Mouse (Mus musculus) neural tube, embryonic 14.5 days (tissue): ENCODE measurements around the gene Wnt2. TPM values are rescaled to one million over a fixed set of nuclear protein-coding genes. Genes with fewer than 3 reads are reported as not detected.

Experiments
- ATAC-seq: fragments of 200-750 bp; cut with Nextera tagmentation; 2 replicates; pipeline ENCODE4 v1.8.0; 2017; ENCODE audit warnings: low read depth, mild to moderate bottlenecking, moderate TSS enrichment, moderate library complexity
- H3K27ac ChIP-seq: fragments of 300-500 bp; sonication (generic); 2 replicates; pipeline ENCODE4 v1.5.1; 2014; ENCODE audit warnings: low read depth, mild to moderate bottlenecking, control low read depth, low read length, moderate library complexity, mixed read lengths
- H3K27me3 ChIP-seq: fragments of 300-500 bp; sonication (generic); 2 replicates; pipeline ENCODE4 v1.6.1; 2014; ENCODE audit warnings: low read length; ENCODE audit not compliant: control insufficient read depth, insufficient read depth
- H3K36me3 ChIP-seq: fragments of 300-500 bp; sonication (generic); 2 replicates; pipeline ENCODE4 v1.6.1; 2014; ENCODE audit warnings: low read length, mixed read lengths; ENCODE audit not compliant: control insufficient read depth, insufficient read depth
- H3K4me1 ChIP-seq: fragments of 300-500 bp; sonication (generic); 2 replicates; pipeline ENCODE4 v1.6.1; 2014; ENCODE audit warnings: low read length; ENCODE audit not compliant: control insufficient read depth, insufficient read depth
- H3K4me2 ChIP-seq: fragments of 300-500 bp; sonication (generic); 2 replicates; pipeline ENCODE4 v1.6.1; 2014; ENCODE audit warnings: mild to moderate bottlenecking, low read depth, low read length, control low read depth
- H3K4me3 ChIP-seq: fragments of 300-500 bp; sonication (generic); 2 replicates; pipeline ENCODE4 v1.5.1; 2014; ENCODE audit warnings: low read depth, low read length, control low read depth, mixed read lengths
- H3K9ac ChIP-seq: fragments of 300-500 bp; sonication (generic); replicated peaks from 2 replicates; pipeline ENCODE4 v1.6.1; 2014; ENCODE audit warnings: low read depth, mild to moderate bottlenecking, control low read depth, low read length, mixed read lengths
- H3K9me3 ChIP-seq: fragments of 300-500 bp; sonication (generic); 2 replicates; pipeline ENCODE4 v1.6.1; 2016; ENCODE audit warnings: low read length; ENCODE audit not compliant: control insufficient read depth
- WGBS: fragments of 180-500 bp; shearing (Covaris S2); extraction: QIAGEN DNeasy Blood & Tissue Kit; methylation state at CpG from one replicate; pipeline ENCODE4 v1.1.7; 2014; 5-methylcytosine and 5-hydroxymethylcytosine counted together
- polyA plus RNA-seq: library from polyadenylated mRNA; unstranded; fragments of >200 nt; fragmentation: Nextera tagmentation; extraction: Ambion mirVana; gene quantifications from 2 replicates; pipeline ENCODE4 v1.2.1, GENCODE M21; 2014

The Wnt2 gene
- polyA plus RNA-seq, 1 experiment from 2014 or later = 0.60 TPM

DNA sequence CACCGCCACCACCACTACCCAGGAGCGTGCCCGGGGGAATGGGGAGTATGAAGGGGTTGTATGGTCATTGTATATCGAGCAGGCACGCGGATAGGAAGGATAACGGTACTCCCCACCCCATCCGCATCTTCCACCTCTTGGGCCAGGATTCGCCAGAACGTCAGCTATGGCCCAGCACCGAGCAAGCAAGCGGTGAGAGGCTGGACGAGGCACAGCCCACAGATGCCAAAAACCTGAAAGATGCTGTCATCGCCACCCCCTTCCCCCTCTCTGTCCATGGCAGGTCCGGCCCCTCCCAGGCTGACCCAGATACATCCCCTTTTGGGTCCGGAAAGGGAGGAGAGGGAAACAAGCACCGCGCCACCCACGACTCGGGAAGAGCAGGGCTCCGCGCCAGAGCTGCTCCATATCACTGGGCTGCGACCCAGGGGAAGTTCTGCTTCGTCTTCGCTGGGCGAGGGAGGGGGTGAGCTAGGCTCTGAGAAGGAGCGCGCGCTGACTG, 1.2 kb upstream of the Wnt2 start:
- peak overlapping the region; percentile 47 for H3K4me3 ChIP-seq
- H3K27me3 ChIP-seq = peaks cover 34% of the 10 kb centered on the region
- peak; percentile 65 for ATAC-seq
- peaks cover 18% of the 10 kb centered on the region; the same call in 1 of the 2 replicates for H3K4me1 ChIP-seq
- under 1% methylated on average over 29 of the region's 29 CpGs for WGBS
- H3K36me3 ChIP-seq = no peaks in the 10 kb centered on the region
- H3K4me2 ChIP-seq = peak overlapping the region; percentile 82
- peak overlapping the region; percentile 25; the same call in 1 of the 2 replicates for H3K9ac ChIP-seq
- H3K9me3 ChIP-seq = no peaks in the 10 kb centered on the region
- no peak overlapping the region for H3K27ac ChIP-seq

DNA sequence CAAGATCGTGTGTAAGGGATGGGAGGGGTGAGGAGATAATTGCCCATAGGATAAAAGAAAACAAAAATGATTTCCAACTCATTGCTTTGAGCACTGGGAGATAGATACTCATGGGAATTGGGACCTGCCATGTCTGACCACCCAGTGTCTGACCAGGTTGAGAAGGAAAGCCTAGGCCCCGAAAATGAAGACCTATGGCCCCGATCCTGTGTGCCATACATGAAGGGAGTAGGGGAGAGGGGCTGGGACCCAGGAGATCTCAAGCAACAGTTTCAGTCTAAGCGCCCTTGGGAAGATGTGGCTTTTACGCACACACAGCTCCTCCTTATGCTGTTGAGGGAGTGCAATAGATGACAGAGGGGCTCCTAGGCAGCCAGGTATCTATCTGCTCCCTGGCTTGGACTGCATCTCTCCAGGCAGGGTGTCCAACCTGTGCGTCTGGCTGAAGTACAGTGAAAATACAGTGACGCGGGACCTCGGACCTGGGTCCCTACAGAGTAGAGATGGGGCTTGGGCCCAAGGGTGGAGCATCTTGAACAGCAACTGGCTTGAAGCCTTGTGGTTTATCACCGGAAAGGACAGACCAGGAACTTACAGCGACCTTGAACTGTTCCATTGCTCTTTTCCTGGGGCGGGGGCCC, 603 bp upstream of the Wnt2 start:
- Histone ChIP-seq H3K9ac (peak overlapping the region; percentile 25; the same call in 1 of the 2 replicates), H3K4me1 (peaks cover 18% of the 10 kb centered on the region; the same call in 1 of the 2 replicates), H3K36me3 (no peaks in the 10 kb centered on the region), H3K4me2 (peak overlapping the region; percentile 82), H3K4me3 (peak overlapping the region; percentile 47), H3K9me3 (no peaks in the 10 kb centered on the region), H3K27ac (no peak overlapping the region), H3K27me3 (peaks cover 34% of the 10 kb centered on the region)
- 6% methylated on average over 12 of the region's 12 CpGs for WGBS
- peak; percentile 35 for ATAC-seq

DNA sequence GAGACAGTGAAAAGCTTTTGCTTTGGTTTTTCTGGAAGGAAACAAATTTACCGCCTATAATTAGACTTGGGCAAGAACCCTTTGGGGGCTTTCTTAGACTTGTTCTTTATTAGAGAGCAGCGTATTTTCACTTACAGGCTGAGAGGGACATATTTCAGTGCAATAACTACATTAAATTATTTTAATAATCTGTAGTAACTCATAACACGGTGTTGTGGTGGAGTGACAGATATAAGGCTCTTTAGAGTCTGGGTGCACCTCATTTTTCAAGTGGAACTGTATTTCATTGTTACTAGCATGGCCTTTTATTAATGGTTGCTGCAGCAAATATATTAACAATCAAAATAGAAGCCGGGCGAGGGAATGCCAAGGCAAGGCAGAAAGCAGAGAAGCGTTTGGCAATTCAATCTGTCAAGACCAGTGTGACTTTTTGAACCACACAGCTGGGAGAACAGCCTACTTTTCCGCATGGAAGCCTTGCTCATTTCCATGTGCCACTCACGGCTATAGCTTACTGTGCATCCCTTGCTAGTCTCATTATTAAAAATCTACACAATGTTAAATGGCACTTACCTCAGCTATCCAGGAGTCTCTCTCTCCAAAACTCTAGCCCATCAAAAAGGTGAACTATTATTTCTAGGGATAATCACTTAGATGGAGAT, 6.1 kb downstream of the Wnt2 start:
- WGBS = 66% methylated on average over 8 of the region's 8 CpGs
- Histone ChIP-seq H3K4me3 (no peak overlapping the region), H3K9ac (no peak overlapping the region), H3K4me1 (no peaks in the 10 kb centered on the region), H3K27ac (no peak overlapping the region), H3K36me3 (no peaks in the 10 kb centered on the region), H3K27me3 (0 out of 2 replicates have a peak, but pooled peaks cover 2% of the 10 kb centered on the region), H3K9me3 (no peaks in the 10 kb centered on the region), H3K4me2 (no peak overlapping the region)
- peak; percentile 63; the same call in 1 of the 2 replicates for ATAC-seq

DNA sequence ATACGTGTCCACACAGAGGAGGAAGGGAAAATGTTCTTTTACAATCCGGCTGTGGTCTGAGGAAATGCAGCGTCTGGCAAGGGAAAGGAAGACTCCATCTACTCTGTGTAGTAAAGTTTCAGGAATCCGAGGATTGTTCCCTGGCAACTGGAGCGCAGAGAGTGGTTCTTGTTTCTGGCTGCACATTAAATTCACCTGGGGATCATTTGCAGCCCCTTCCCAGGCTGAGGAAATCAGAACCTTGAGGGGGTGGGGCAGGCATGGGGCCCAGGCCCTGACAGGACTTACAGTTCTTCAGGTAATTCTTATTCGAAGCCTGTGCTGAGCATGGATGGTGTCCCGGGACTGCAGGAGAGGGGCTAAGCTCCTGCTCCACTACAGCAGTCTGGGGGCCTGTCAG, 17.0 kb downstream of the Wnt2 start:
- Histone ChIP-seq H3K4me1 (no peaks in the 10 kb centered on the region), H3K9me3 (no peaks in the 10 kb centered on the region), H3K36me3 (no peaks in the 10 kb centered on the region), H3K9ac (no peak overlapping the region), H3K4me2 (no peak overlapping the region), H3K27me3 (no peaks in the 10 kb centered on the region), H3K4me3 (no peak overlapping the region), H3K27ac (no peak overlapping the region)
- 81% methylated on average over 7 of the region's 7 CpGs for WGBS
- no peak for ATAC-seq

DNA sequence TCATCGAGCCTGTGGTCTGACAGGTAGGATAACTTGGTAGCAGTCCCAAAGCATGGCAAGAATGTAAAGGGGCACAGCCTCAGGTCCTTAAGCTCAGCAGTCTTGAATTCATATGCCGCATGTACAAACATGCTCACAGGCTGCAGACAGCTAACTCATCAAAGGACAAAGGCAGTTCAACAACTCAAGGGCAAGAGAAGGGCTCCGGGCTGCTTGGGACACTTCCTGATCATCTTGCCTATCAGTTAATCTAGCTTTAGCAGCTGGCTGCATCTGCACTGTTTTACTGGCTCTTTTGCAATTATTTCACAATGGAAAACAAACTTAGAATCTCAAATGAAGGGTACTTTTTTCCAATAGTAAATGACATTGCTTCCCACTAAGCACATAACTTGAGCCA, 23.0 kb downstream of the Wnt2 start:
- WGBS = 88% methylated on average over 3 of the region's 3 CpGs
- Histone ChIP-seq H3K27me3 (no peaks in the 10 kb centered on the region), H3K4me2 (no peak overlapping the region), H3K9me3 (no peaks in the 10 kb centered on the region), H3K9ac (no peak overlapping the region), H3K4me1 (no peaks in the 10 kb centered on the region), H3K36me3 (no peaks in the 10 kb centered on the region), H3K27ac (no peak overlapping the region), H3K4me3 (no peak overlapping the region)
- ATAC-seq = no peak

DNA sequence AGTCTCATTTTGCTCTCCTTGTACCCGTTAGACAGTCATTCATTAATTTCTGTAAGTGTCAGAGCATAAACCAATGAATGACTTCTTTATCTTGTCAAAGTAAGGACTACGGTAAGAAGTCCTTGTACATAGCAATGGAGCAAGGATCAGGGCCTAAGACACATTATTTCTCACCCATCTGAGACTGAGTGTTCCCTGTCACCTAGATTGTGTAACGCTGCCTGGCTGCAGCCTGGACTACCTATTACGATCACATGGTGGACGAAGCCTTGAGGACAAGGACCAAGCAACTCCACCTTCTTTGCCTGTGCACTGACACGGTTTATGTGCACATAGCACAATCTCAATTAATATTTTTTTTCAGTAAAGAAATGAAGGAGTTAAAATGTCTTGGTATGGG, 28.3 kb downstream of the Wnt2 start:
- Histone ChIP-seq H3K4me2 (no peak overlapping the region), H3K9me3 (no peaks in the 10 kb centered on the region), H3K27ac (no peak overlapping the region), H3K4me1 (no peaks in the 10 kb centered on the region), H3K27me3 (no peaks in the 10 kb centered on the region), H3K4me3 (no peak overlapping the region), H3K36me3 (no peaks in the 10 kb centered on the region), H3K9ac (no peak overlapping the region)
- ATAC-seq = no peak
- 89% methylated on average over 6 of the region's 6 CpGs for WGBS

DNA sequence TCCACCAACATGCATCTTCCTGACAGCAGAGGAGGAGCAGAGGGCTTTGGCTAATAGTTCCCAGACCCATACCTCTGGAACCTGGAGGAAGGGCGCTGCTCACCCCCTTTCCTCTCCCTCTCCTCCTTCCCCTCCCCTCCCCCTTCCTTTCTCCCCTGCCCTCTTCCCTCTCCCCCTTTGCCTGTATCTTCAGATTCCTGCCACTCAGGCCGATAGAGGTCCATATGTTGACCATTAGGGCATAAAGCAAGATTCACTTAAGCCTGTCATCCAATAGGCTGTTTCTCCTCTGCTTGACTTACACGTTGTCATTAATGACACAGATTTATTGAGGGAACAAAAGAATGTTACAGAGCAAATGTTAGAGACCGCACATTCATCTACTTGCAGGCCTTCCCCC, 31.9 kb downstream of the Wnt2 start:
- 66% methylated on average over 4 of the region's 4 CpGs for WGBS
- no peak for ATAC-seq
- no peaks in the 10 kb centered on the region for H3K36me3 ChIP-seq
- no peak overlapping the region for H3K9ac ChIP-seq
- no peak overlapping the region for H3K4me3 ChIP-seq
- H3K27me3 ChIP-seq = no peaks in the 10 kb centered on the region
- no peak overlapping the region for H3K4me2 ChIP-seq
- H3K9me3 ChIP-seq = no peaks in the 10 kb centered on the region
- no peak overlapping the region for H3K27ac ChIP-seq
- no peaks in the 10 kb centered on the region for H3K4me1 ChIP-seq

DNA sequence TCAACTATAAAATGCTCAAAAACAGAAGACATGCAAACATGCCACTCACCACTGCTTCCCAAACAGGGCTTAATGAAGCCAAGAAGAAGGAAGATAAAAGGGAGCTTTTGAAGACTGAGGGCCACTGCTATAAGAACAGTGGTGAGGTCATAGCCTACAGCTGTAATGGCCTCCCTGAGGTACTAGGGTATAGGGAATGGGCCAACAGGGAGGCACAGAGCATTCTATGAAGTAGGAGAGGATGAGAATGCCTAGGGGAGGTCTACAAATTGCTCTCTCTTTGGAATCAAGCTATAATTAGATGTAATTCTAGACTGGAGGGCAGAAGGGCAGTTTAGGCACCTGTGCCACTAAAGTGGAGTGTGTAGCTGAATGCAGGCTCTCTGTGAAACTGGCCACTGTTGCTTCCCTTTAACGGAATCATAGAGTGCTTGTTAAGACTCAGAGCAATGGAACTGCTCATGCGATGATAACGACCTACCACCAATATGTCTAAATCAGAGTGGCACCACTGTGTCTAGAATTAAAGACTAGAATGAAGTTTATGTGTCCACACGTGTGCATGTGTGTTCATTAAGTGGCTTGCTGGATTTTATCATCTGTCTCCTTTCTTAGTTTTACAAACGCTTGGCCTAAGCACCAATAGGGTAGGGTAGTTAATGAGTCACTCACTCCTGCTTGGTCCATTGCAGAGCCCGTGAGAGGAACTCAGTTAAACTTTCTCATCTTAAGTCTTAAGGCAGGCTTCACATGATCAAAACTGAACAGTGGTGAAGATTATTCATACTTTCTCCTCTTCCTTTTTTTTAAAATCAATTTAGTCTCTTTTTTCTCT, 35.2 kb downstream of the Wnt2 start:
- no peak overlapping the region for H3K4me2 ChIP-seq
- no peaks in the 10 kb centered on the region for H3K36me3 ChIP-seq
- no peaks in the 10 kb centered on the region for H3K9me3 ChIP-seq
- H3K27me3 ChIP-seq = no peaks in the 10 kb centered on the region
- no peak overlapping the region for H3K27ac ChIP-seq
- WGBS = 51% methylated on average over 6 of the region's 6 CpGs
- no peaks in the 10 kb centered on the region for H3K4me1 ChIP-seq
- ATAC-seq = no peak; the same call in 1 of the 2 replicates
- H3K9ac ChIP-seq = no peak overlapping the region
- H3K4me3 ChIP-seq = no peak overlapping the region
